Mouse (Mus musculus): ENCODE measurements around the gene Bloc1s4. TPM values are rescaled to one million over a fixed set of nuclear protein-coding genes. Genes with fewer than 3 reads are reported as not detected.

Bloc1s4 gene
- polyA plus RNA-seq, 1 experiment from 2014 or later: 27.6 TPM

DNA sequence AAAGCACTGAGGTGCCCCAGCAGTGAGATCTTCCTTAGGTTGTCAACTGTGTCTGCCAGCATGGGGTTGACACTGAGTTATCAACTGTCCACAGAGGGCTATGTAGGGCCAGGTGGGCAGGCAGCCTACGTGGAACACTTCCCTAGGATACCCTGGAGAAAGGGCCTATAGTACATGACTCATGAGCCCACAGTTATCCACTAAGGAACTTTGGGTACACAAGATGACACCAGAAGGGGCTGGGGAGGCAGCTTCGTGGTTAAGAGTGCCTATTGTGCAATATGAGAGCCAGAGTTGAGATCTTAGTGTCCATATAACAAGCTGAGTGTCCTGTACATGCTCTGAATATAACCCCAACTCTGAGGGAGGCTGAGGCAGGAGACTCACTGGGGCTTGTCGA lies 21.2 kb upstream of the Bloc1s4 start:
- no peaks in the 10 kb centered on the region for H3K9me3 ChIP-seq
- H3K4me2 ChIP-seq (replicated peaks): no peak overlapping the region
- 0 out of 2 replicates have a peak, but pooled peaks cover 3% of the 10 kb centered on the region for H3K27me3 ChIP-seq
- no peak overlapping the region for H3K9ac ChIP-seq (replicated peaks)
- no peak overlapping the region for H3K27ac ChIP-seq
- no peaks in the 10 kb centered on the region for H3K36me3 ChIP-seq
- H3K4me1 ChIP-seq (replicated peaks): peaks cover 15% of the 10 kb centered on the region
- 66% methylated on average over 3 of the region's 3 CpGs for WGBS
- no peak overlapping the region for H3K4me3 ChIP-seq (replicated peaks)
- no peak for ATAC-seq

DNA sequence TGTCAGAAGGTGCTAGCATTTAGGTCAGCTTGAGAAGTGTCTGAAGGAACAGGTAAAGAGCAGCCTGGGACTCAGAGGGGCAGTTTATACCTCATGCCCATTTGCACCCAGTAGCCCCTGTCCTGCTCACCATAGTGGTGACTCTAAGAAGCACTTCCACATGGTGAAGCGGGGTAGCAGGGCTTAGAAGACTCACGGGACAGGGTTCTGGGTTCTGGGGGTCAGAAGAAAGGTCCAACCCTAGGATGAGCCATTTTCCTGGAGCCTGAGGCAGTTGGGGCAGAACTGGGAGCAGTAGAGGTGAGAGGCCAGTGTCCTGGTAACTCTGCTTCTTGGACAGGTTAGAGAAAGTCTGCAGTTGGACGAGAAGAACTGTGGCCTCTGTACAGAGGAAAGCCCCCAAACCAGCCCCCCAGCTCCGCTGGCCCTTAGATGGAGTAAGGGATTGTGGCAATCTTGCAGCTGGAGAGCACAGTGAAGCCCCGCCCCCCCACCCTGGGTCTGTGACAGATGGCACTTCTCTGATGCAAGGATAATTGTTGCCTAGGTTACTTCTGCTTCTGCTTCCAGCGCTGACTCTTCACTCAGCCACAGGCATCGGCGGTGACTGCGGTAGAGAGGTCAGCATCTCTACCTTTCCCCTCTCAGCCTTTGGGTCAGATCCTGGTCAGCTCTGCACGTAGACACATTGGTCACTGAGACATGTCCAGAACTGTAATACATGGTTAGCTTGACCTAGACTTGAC lies 18.7 kb upstream of the Bloc1s4 start:
- no peak overlapping the region for H3K4me3 ChIP-seq (replicated peaks)
- peak overlapping the region; percentile 45 for H3K27ac ChIP-seq
- peaks cover 15% of the 10 kb centered on the region for H3K4me1 ChIP-seq (replicated peaks)
- H3K9ac ChIP-seq (replicated peaks): no peak overlapping the region
- 0 out of 2 replicates have a peak overlapping the region, but pooled peaks have one; percentile 25 for H3K4me2 ChIP-seq (replicated peaks)
- H3K36me3 ChIP-seq: no peaks in the 10 kb centered on the region
- WGBS: 28% methylated on average over 10 of the region's 10 CpGs
- 0 out of 2 replicates have a peak, but pooled peaks cover 3% of the 10 kb centered on the region for H3K27me3 ChIP-seq
- ATAC-seq: peak; percentile 90
- no peaks in the 10 kb centered on the region for H3K9me3 ChIP-seq

DNA sequence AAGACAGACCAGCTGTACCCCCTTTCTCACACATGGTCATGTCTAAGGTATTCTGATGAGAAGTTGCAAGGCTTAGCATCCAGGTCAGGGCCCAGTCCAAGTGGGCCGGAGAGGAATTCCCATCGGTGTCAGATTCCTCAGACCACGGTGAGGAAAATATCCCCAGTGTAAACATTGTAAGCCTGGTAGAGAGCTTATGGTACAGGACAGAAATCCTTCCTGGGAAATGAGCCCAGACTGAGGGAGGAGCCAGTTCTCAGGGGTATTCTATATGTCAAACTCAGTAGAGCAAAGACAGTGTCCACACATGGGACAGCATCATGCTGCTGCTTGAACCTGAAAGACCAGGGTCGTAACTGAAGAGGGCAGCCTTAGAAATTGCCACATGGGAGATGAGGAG lies 11.4 kb upstream of the Bloc1s4 start:
- ATAC-seq: no peak
- no peak overlapping the region for H3K4me2 ChIP-seq (replicated peaks)
- no peaks in the 10 kb centered on the region for H3K4me1 ChIP-seq (replicated peaks)
- H3K27me3 ChIP-seq: no peaks in the 10 kb centered on the region
- H3K9me3 ChIP-seq: no peaks in the 10 kb centered on the region
- H3K27ac ChIP-seq: no peak overlapping the region
- no peaks in the 10 kb centered on the region for H3K36me3 ChIP-seq
- 79% methylated on average over 4 of the region's 4 CpGs for WGBS
- no peak overlapping the region for H3K4me3 ChIP-seq (replicated peaks)
- H3K9ac ChIP-seq (replicated peaks): no peak overlapping the region

DNA sequence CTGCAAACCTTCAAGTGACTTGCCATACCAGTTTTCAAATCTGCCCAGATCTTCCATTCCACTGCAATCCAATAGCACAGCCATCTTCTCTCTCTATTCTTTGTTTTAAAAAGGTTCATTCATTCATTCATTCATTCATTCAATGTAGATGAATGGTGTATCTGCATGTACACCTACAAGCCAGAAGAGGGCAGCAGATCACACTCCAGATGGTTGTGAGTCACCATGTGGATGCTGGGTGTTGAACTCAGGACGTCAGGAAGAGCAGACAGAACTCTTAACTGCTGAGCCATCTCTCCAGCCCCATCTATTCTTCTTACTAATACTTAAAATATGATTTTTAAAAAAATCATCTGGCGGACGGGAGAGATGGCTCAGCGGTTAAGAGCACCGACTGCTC lies 8.6 kb upstream of the Bloc1s4 start:
- H3K27me3 ChIP-seq: peaks cover 4% of the 10 kb centered on the region; the same call in 1 of the 2 replicates
- ATAC-seq: no peak
- H3K36me3 ChIP-seq: no peaks in the 10 kb centered on the region
- no peak overlapping the region for H3K4me3 ChIP-seq (replicated peaks)
- no peak overlapping the region for H3K9ac ChIP-seq (replicated peaks)
- H3K4me2 ChIP-seq (replicated peaks): no peak overlapping the region
- H3K4me1 ChIP-seq (replicated peaks): no peaks in the 10 kb centered on the region
- WGBS: 74% methylated on average over 5 of the region's 5 CpGs
- H3K9me3 ChIP-seq: no peaks in the 10 kb centered on the region
- no peak overlapping the region for H3K27ac ChIP-seq

DNA sequence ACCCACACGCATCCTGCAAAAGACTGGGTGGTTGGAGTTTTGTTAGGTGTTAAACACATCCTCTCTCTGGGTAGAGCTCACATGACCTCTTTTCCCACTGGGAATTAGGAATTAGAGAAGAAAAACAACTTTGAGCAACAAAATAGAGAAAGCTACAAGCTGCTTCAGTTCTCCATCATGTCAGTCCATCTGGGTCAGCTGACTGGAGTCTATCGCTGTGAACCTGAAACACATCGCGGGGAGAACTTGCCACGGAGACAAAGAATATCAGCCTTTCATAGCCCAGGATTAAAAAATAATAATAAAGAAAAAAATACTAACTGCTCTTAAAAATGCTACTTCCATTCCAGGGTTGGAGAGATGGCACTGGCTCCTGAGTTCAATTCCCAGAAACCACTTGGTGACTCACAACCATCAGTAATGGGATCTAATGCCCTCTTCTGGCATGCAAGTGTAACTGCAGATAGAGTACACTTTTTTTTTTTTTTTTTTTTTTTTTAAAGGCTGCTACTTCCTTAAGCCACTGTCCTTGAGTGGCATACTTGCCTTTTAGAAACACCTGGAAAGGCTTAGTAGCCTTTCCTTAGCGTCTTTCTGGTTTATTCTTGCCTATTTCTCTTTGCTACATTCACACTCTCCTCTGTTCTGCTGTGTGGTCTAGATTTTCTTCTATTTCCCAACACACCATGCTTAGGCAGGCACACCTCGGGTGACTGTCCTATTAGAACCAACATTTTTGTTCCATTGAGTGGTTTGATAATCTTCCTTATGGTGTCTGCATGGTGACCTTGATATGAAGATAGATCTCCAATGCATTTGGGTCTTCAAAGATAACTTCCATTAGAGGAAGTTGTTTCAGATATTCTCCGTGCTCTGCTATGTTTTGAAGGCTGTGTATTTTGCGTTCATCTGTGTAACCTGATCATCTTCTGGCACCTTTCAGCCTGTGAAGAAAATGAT lies 1.9 kb upstream of the Bloc1s4 start:
- Histone ChIP-seq H3K36me3 (no peaks in the 10 kb centered on the region), H3K27me3 (peaks cover 13% of the 10 kb centered on the region), H3K9ac (replicated peaks) (no peak overlapping the region), H3K27ac (no peak overlapping the region), H3K9me3 (no peaks in the 10 kb centered on the region), H3K4me2 (replicated peaks) (no peak overlapping the region), H3K4me3 (replicated peaks) (no peak overlapping the region), H3K4me1 (replicated peaks) (peaks cover 23% of the 10 kb centered on the region)
- no peak for ATAC-seq
- 72% methylated on average over 9 of the region's 9 CpGs for WGBS

DNA sequence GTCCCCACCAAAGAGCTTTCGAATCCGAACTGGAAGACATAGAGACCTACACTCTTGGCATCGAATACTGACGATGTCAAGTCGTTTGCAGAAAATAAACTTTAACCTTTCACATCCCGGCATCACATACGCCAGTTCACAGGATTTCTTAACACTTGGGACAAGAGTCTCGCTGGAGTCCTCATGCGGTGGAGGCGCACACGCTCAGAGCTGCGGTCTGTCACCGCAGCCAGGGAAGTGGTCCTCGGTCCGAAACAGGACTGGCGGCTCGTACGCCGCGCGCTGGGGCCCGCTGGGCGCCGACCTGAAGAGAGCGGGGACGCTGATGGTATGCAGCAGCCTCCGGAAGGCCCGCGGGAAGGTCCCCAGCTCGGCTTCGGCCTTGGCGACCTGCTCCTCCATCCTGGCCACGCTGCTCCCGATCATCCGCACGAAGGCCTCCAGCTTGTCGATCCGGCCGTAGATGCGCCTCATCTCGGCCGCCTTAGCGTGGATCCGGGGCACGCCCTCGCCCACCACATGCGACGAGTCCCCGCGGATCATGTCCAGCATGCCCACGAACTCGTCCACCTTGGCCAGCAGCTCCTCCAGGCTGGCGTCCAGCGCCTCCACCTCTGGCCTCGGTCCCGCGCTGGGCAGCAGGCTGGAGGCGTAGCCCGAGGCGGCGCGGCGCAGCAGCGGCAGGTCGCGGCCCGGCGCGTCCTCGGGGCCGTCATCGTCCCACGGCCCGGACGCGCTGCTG lies 485 bp downstream of the Bloc1s4 start:
- no peaks in the 10 kb centered on the region for H3K9me3 ChIP-seq
- H3K27ac ChIP-seq: 0 out of 2 replicates have a peak overlapping the region, but pooled peaks have one; percentile 27
- H3K27me3 ChIP-seq: peaks cover 10% of the 10 kb centered on the region
- peak; percentile 17 for ATAC-seq
- H3K4me3 ChIP-seq (replicated peaks): peak overlapping the region; percentile 97
- peak overlapping the region; percentile 100 for H3K4me2 ChIP-seq (replicated peaks)
- H3K36me3 ChIP-seq: no peaks in the 10 kb centered on the region
- 3% methylated on average over 76 of the region's 76 CpGs for WGBS
- H3K9ac ChIP-seq (replicated peaks): peak overlapping the region; percentile 86
- peaks cover 23% of the 10 kb centered on the region for H3K4me1 ChIP-seq (replicated peaks)

DNA sequence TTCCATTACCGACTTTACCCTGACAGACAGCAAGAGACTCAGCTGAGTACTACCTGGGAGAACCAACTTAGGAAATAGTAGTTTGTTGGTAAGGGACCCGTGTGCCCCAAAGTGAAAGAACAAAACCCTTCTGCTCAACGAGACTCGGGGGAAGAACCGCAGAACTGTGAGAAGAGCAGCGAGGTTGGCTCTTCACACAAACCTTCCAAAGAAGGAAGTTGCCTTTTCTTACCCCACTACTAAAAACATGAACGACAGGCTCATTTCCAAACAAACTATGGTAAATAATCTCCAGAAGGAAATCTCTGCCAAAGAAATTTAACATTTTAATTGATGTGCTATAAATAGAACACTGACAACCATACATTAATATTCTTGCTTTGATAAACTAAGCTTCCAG lies 1.4 kb downstream of the Bloc1s4 start:
- Histone ChIP-seq H3K4me2 (replicated peaks) (peak overlapping the region; percentile 100), H3K27ac (no peak overlapping the region), H3K9me3 (no peaks in the 10 kb centered on the region), H3K4me3 (replicated peaks) (peak overlapping the region; percentile 97), H3K27me3 (peaks cover 9% of the 10 kb centered on the region), H3K9ac (replicated peaks) (0 out of 2 replicates have a peak overlapping the region, but pooled peaks have one; percentile 19), H3K4me1 (replicated peaks) (peaks cover 23% of the 10 kb centered on the region), H3K36me3 (no peaks in the 10 kb centered on the region)
- WGBS: 91% methylated on average over 7 of the region's 7 CpGs
- no peak for ATAC-seq

DNA sequence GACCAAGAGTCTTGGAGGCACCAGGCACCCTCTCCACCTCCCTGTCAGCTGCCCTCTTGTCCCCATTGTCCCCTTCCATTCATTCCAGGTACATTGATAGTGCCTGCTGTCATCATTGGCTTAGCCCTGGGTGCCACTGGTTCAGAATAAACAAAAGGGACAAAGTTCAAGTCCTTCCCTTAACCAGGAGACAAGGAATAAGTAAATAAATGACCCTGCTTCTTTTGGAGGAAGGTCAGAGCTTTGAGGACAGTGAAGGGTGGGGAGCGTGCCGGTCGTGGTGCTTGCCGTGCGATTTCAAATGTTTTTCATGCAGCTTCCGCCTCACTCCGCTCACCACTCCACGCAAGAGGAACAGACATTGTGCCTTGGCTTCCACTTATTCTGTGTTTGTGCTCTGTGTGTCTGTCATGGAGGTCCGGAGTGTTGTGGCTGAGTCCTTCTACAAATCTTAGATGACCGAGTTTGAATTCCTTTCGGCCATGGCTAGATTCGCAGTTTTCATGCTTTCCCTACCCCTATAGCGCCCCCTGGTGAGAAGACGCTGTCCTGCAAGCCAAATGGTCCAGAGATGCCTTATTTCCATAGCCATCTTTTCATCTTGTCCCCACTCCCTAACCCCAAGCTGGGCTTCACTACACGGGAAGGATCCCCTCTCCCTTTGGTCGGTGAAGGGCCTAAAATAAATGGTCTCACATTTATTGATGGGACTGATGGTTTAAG lies 6.2 kb downstream of the Bloc1s4 start:
- H3K9me3 ChIP-seq: no peaks in the 10 kb centered on the region
- no peaks in the 10 kb centered on the region for H3K27me3 ChIP-seq
- H3K27ac ChIP-seq: no peak overlapping the region
- no peak overlapping the region for H3K4me2 ChIP-seq (replicated peaks)
- no peaks in the 10 kb centered on the region for H3K36me3 ChIP-seq
- 43% methylated on average over 16 of the region's 16 CpGs for WGBS
- no peak for ATAC-seq
- H3K4me1 ChIP-seq (replicated peaks): peaks cover 13% of the 10 kb centered on the region
- no peak overlapping the region for H3K4me3 ChIP-seq (replicated peaks)
- H3K9ac ChIP-seq (replicated peaks): no peak overlapping the region

DNA sequence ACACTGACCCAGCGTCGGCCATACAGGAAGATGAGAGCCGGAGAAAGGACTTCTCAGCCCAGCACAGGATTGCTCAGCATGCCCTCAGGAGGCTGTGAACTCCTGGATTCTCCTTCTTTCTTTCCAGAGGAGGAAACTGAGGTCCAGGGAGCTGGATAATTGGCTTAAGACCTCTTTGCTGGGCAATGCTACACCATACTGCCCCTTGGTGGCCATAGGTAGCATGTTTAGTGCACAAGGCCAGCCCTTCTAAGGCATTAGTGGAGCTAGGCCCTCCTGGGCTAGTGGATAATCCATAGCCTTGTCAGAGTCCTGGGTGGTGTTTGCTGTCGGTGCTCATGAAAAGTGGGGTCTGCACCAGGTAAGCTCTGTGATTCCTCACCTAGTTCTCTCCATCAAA lies 8.6 kb downstream of the Bloc1s4 start:
- Histone ChIP-seq H3K4me3 (replicated peaks) (no peak overlapping the region), H3K27ac (no peak overlapping the region), H3K9me3 (no peaks in the 10 kb centered on the region), H3K4me2 (replicated peaks) (no peak overlapping the region), H3K36me3 (no peaks in the 10 kb centered on the region), H3K27me3 (0 out of 2 replicates have a peak, but pooled peaks cover 5% of the 10 kb centered on the region), H3K4me1 (replicated peaks) (no peaks in the 10 kb centered on the region; the same call in 1 of the 2 replicates), H3K9ac (replicated peaks) (no peak overlapping the region)
- WGBS: 60% methylated on average over 4 of the region's 4 CpGs
- no peak for ATAC-seq

DNA sequence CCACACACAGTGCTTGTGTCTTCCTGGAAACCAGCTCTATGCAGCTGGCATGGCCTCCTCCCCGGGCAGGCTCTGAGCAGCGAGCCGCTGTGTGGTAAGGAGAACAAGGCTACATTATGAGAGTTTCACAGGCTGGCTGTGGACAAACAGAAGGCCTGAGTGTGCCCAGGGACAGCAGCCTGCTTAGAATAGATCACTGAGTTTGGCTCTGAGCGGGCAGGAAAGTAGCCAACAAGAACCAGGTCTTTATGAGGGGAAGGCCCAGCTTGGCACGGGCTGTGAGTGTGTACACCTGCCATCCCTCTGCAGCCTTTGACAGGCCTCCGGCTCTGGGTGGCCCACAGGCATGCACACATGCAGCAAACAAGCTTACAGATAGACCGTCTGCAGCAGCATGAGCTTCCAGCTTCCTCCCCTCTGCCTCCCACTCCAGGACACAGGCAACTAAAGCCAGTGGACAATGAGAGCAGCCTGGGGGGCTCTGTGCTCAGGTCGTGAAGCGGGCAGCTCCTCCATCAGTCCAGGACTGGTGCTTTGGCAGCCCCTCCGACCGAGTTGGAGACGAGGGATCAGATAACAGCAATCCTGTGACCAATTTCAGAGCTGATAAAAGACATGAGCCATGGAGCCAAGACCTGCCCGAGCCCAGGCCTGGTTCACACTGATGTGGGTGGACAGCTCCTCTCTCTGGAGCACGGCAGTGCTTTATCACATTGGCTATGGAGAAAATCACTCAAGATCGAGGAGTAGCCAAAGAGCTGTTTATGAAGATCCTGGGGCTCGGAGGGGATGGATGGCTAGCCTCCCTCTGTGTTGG lies 9.4 kb downstream of the Bloc1s4 start:
- Histone ChIP-seq H3K4me2 (replicated peaks) (no peak overlapping the region), H3K4me3 (replicated peaks) (no peak overlapping the region), H3K9ac (replicated peaks) (no peak overlapping the region), H3K4me1 (replicated peaks) (no peaks in the 10 kb centered on the region; the same call in 1 of the 2 replicates), H3K27me3 (0 out of 2 replicates have a peak, but pooled peaks cover 5% of the 10 kb centered on the region), H3K27ac (no peak overlapping the region), H3K9me3 (no peaks in the 10 kb centered on the region), H3K36me3 (no peaks in the 10 kb centered on the region)
- ATAC-seq: no peak
- 75% methylated on average over 16 of the region's 16 CpGs for WGBS
